Mouse (Mus musculus) gastrocnemius, adult 2 months (tissue): ENCODE results near the gene Taf13. TPM values are rescaled to one million over a fixed set of nuclear protein-coding genes. Genes with fewer than 3 reads are reported as not detected.

Experiments used
- DNase-seq: peaks from one replicate; pipeline ENCODE4 v3.0.0; 2022
- H3K27ac ChIP-seq: fragments of 200-600 bp; 2 replicates; pipeline ENCODE4 v1.8.1; 2022; ENCODE audit warnings: mild to moderate bottlenecking
- H3K4me3 ChIP-seq: fragments of 200-600 bp; 2 replicates; pipeline ENCODE4 v1.8.1; 2022; ENCODE audit warnings: mild to moderate bottlenecking, moderate library complexity
- CTCF ChIP-seq: fragments of 200-600 bp; IDR thresholded peaks from 2 replicates; pipeline ENCODE4 v1.8.1; 2022; ENCODE audit warnings: antibody characterized with exemption, mild to moderate bottlenecking, moderate library complexity
- intact Hi-C: fragments of 180-260 bp; cut with DNase I; formaldehyde crosslinking; loops from one replicate; pipeline ENCODE4 v1.15.1; 2025
- microRNA-seq: library from miRNA; unstranded; fragments of <30 nt; microRNA quantifications from one replicate; pipeline ENCODE4 v1.2.0, GENCODE M21; 2021
- total RNA-seq, 2 experiments: library from RNA; stranded (reverse); gene quantifications; 2 replicates each; pipeline ENCODE4 v1.2.3; 2021

Gene Taf13
- total RNA-seq, 2 experiments from 2014 or later = 19.7 to 20.0 TPM

GRCm38 (mm10) chr3:108588446-108588845 is 16.9 kb downstream of the Taf13 start:
- TF ChIP-seq CTCF = no peak
- Histone ChIP-seq H3K27ac (no peak overlapping the region), H3K4me3 (no peak overlapping the region)
- intact Hi-C loops = no loop called here
- no peak for DNase-seq

GRCm38 (mm10) chr3:108590786-108591529 is 19.5 kb downstream of the Taf13 start, which contains the start of gene Wdr47:
Wdr47 (plus strand) TSS chr3:108591279.
- H3K4me3 ChIP-seq = peak within 1 kb of the TSS; percentile 85
- intact Hi-C loops = no loop called here
- peak; percentile 29 for TF ChIP-seq CTCF
- peak within 1 kb of the TSS; percentile 90 for H3K27ac ChIP-seq
- DNase-seq = peak; percentile 98

- intact Hi-C loops = no loop called here
- H3K27ac ChIP-seq = peak overlapping the region; percentile 90
Observed at GRCm38 (mm10) chr3:108591530-108592522, 20.3 kb downstream of the Taf13 start.

DNA sequence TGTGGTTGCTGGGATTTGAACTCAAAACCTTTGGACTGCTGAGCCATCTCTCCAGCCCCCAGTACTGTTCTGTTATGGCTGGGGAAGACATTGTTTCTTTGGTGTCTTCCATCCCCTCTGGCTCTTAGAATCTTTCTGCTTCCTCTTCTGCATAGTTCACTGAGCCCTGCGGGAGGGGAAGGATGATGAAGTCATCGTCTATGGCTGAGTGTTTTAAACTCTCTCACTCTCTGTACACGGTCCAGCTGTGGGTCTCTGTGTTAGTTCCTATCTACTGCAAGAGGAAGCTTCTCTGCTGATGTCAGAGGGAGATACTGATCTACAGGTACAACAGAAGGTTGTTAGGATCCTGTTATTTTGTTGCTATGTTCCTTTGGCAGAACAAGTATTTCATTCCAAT is 37.4 kb downstream of the Taf13 start:
- intact Hi-C loops = no loop called here
- TF ChIP-seq CTCF = no peak
- H3K27ac ChIP-seq = no peak overlapping the region
- no peak overlapping the region for H3K4me3 ChIP-seq
- DNase-seq = no peak

More at GRCm38 (mm10) chr3:108591530-108592522, 20.3 kb downstream of the Taf13 start:
- H3K4me3 ChIP-seq = peak overlapping the region; percentile 85
- DNase-seq = no peak
- no peak for TF ChIP-seq CTCF

Small RNAs within 50 kb of the gene (microRNA-seq; reads per million reads assigned to microRNA genes)
- gene Gm22860 = not detected

Other genes starting within 250 kb of the Taf13 start
- gene Mybphl, start 206.8 kb upstream of the Taf13 start, total RNA-seq = not detected
- gene Psrc1, start 187.9 kb upstream of the Taf13 start, total RNA-seq = not detected
- gene Celsr2, start 156.1 kb upstream of the Taf13 start, total RNA-seq = 1 to 10 TPM; 6.4 to 8.8 TPM
- gene Sars, start 126.5 kb upstream of the Taf13 start, total RNA-seq = 100 to 1,000 TPM; 116 to 135 TPM
- not detected for gene 1700013F07Rik, start 37.5 kb upstream of the Taf13 start, total RNA-seq
- not detected for gene 5330417C22Rik, start 35.2 kb upstream of the Taf13 start, total RNA-seq
- 10 to 100 TPM; 12.1 to 16.1 TPM for gene Tmem167b, start 9.2 kb upstream of the Taf13 start, total RNA-seq
- gene Wdr47, start 19.6 kb downstream of the Taf13 start, total RNA-seq = 1 to 10 TPM; 4.9 to 6.3 TPM
- 10 to 100 TPM; 34.6 to 37.2 TPM for gene Clcc1, start 82.2 kb downstream of the Taf13 start, total RNA-seq
- gene Gpsm2, start 150.6 kb downstream of the Taf13 start, total RNA-seq = 1 to 10 TPM in 1 of 2 experiments, under 1 TPM in 1; 0.86 to 1.1 TPM
- under 1 TPM; 0.06 to 0.08 TPM for gene Aknad1, start 168.0 kb downstream of the Taf13 start, total RNA-seq